Mouse (Mus musculus): ENCODE data around the gene Tmem91. TPM values are rescaled to one million over a fixed set of nuclear protein-coding genes. Genes with fewer than 3 reads are reported as not detected.

Tmem91 gene
- 0.13 TPM for polyA plus RNA-seq (2014; fragmentation: Illumina TruSeq; extraction: RNeasy Lipid Tissue Mini Kit (QIAGEN cat#74804); ENCODE audit: low read depth, low replicate concordance)

GRCm38 (mm10) chr7:25674719-25675300, at the start of gene Tmem91:
TSS of gene Tmem91 (minus strand) at chr7:25675166.

GRCm38 (mm10) chr7:25718788-25719417, 43.9 kb upstream of the Tmem91 start, which contains the start of gene Ccdc97:
TSS of gene Ccdc97 (minus strand) at chr7:25719088.

GRCm38 (mm10) chr7:25686680-25687531, 11.9 kb upstream of the Tmem91 start, which contains the start of gene Tgfb1:
TSS of gene Tgfb1 (plus strand) at chr7:25687002.

GRCm38 (mm10) chr7:25680514-25681258, 5.7 kb upstream of the Tmem91 start, which contains the start of gene B9d2:
TSS of gene B9d2 (plus strand) at chr7:25680780.

GRCm38 (mm10) chr7:25658657-25659472, 16.1 kb downstream of the Tmem91 start, which contains the start of the genes Bckdha and Exosc5:
TSS of gene Bckdha (minus strand) at chr7:25658981.
TSS of gene Exosc5 (plus strand) at chr7:25659164.

GRCm38 (mm10) chr7:25626509-25627430, 48.2 kb downstream of the Tmem91 start, which contains the start of gene B3gnt8:
TSS of gene B3gnt8 (plus strand) at chr7:25626654.

Other genes with a start within 250 kb of the Tmem91 start
- 0.53 TPM for gene Ceacam1, start 197.6 kb downstream of the Tmem91 start, polyA plus RNA-seq (2014; fragmentation: Illumina TruSeq; extraction: RNeasy Lipid Tissue Mini Kit (QIAGEN cat#74804); ENCODE audit: low read depth, low replicate concordance)
- 39.4 TPM for gene Ceacam2, start 135.3 kb downstream of the Tmem91 start, polyA plus RNA-seq (2014; fragmentation: Illumina TruSeq; extraction: RNeasy Lipid Tissue Mini Kit (QIAGEN cat#74804); ENCODE audit: low read depth, low replicate concordance)
- not detected for gene Erich4, start 59.3 kb downstream of the Tmem91 start, polyA plus RNA-seq (2014; fragmentation: Illumina TruSeq; extraction: RNeasy Lipid Tissue Mini Kit (QIAGEN cat#74804); ENCODE audit: low read depth, low replicate concordance)
- gene Dmac2, start 55.8 kb downstream of the Tmem91 start, polyA plus RNA-seq (2014; fragmentation: Illumina TruSeq; extraction: RNeasy Lipid Tissue Mini Kit (QIAGEN cat#74804); ENCODE audit: low read depth, low replicate concordance), result 19.2 TPM
- gene B3gnt8, start 48.5 kb downstream of the Tmem91 start, polyA plus RNA-seq (2014; fragmentation: Illumina TruSeq; extraction: RNeasy Lipid Tissue Mini Kit (QIAGEN cat#74804); ENCODE audit: low read depth, low replicate concordance), result not detected
- 0.56 TPM for gene Bckdha, start 16.2 kb downstream of the Tmem91 start, polyA plus RNA-seq (2014; fragmentation: Illumina TruSeq; extraction: RNeasy Lipid Tissue Mini Kit (QIAGEN cat#74804); ENCODE audit: low read depth, low replicate concordance)
- 16.7 TPM for gene Exosc5, start 16.0 kb downstream of the Tmem91 start, polyA plus RNA-seq (2014; fragmentation: Illumina TruSeq; extraction: RNeasy Lipid Tissue Mini Kit (QIAGEN cat#74804); ENCODE audit: low read depth, low replicate concordance)
- gene B9d2, start 5.6 kb upstream of the Tmem91 start, polyA plus RNA-seq (2014; fragmentation: Illumina TruSeq; extraction: RNeasy Lipid Tissue Mini Kit (QIAGEN cat#74804); ENCODE audit: low read depth, low replicate concordance), result 0.28 TPM
- 1.9 TPM for gene Tgfb1, start 11.8 kb upstream of the Tmem91 start, polyA plus RNA-seq (2014; fragmentation: Illumina TruSeq; extraction: RNeasy Lipid Tissue Mini Kit (QIAGEN cat#74804); ENCODE audit: low read depth, low replicate concordance)
- 4.0 TPM for gene Ccdc97, start 43.9 kb upstream of the Tmem91 start, polyA plus RNA-seq (2014; fragmentation: Illumina TruSeq; extraction: RNeasy Lipid Tissue Mini Kit (QIAGEN cat#74804); ENCODE audit: low read depth, low replicate concordance)
- gene Hnrnpul1, start 79.6 kb upstream of the Tmem91 start, polyA plus RNA-seq (2014; fragmentation: Illumina TruSeq; extraction: RNeasy Lipid Tissue Mini Kit (QIAGEN cat#74804); ENCODE audit: low read depth, low replicate concordance), result 85.6 TPM
- gene Axl, start 113.5 kb upstream of the Tmem91 start, polyA plus RNA-seq (2014; fragmentation: Illumina TruSeq; extraction: RNeasy Lipid Tissue Mini Kit (QIAGEN cat#74804); ENCODE audit: low read depth, low replicate concordance), result 16.5 TPM
- gene Cyp2s1, start 141.7 kb upstream of the Tmem91 start, polyA plus RNA-seq (2014; fragmentation: Illumina TruSeq; extraction: RNeasy Lipid Tissue Mini Kit (QIAGEN cat#74804); ENCODE audit: low read depth, low replicate concordance), result 0.38 TPM
- gene Cyp2b10, start 222.5 kb upstream of the Tmem91 start, polyA plus RNA-seq (2014; fragmentation: Illumina TruSeq; extraction: RNeasy Lipid Tissue Mini Kit (QIAGEN cat#74804); ENCODE audit: low read depth, low replicate concordance), result not detected

All from testis, adult 10 weeks (tissue).